Mouse (Mus musculus) brain, embryonic 18.5 days (tissue): ENCODE measurements at regions not wholly inside any gene's neighbourhood (a gene's known extent, or its start where the extent isn't known, plus 50 kb on each side); places are given as distances from the start of the nearest gene placed in this dataset.

Experiments
- DNase-seq: peaks from one replicate; pipeline ENCODE4 v3.0.0-alpha.2; 2012; ENCODE audit warnings: low read depth, low spot score

GRCm38 (mm10) chr3:13336152-13336551 is 1144.3 kb upstream of the Slc7a12 start:
- no peak for DNase-seq

GRCm38 (mm10) chr3:13386148-13386547 is 1094.3 kb upstream of the Slc7a12 start:
- peak; percentile 37 for DNase-seq
